Comparison of ENCODE assay signal across 11 mouse cellular contexts in the genomic region with DNA sequence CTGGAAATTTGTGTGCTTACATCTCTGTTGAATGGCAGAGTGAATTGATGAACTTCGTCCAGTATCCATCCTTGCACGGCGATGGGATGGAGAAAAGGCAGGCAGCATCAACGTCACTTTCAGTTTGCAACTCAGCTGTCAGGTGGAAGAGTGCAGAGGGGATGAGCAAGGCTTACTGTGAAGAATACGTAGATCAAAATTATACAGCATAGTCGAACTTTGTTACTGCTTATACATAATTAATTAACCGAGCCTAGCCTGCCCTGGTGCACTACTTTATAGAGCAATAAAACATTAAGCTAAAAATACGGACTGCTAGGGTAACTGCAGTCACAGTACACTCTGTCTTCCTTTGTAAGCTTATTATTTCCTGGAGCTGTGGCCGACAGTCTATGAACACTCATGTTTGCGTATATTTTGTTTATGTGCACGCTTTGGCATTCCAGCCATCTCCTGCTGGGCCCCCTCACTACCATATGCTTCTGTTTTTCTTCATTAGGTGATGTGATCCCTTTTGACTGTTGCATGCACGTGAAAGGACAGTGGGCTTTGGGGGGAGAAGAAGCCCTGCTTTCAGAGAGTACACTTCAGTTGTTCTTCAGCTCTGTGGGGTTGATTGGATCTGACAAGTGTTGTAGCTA.
A peak's percentile ranks its signal among the peaks of the same experiment; 100 is the strongest.
DNase-seq lines count a peak whose midpoint lies in the region; ATAC-seq lines count a peak whose summit lies in the region.
"Had no signal": no experiment of that assay in that cellular context is flagged by ENCODE, and none has a peak within 500 bp of the region (broad histone marks: within the 10 kb centered on the region; RNA-seq: fewer than 3 reads in every experiment).

No protein-coding gene starts in this region.

- DNase-seq in hindbrain, embryonic 11.5 days (ENCODE audit: low spot score) = no peak
- DNase-seq in cerebellum, adult 18-20 months = peak; percentile 30 to 58
- DNase-seq in forelimb bud, embryonic 11.5 days (ENCODE audit: low read depth, low spot score) = peak; percentile 11
- DNase-seq in frontal cortex, postnatal 10 days (ENCODE audit: low spot score in 2 of 2) = no peak
- DNase-seq in adrenal gland, postnatal 10 days = no peak
- DNase-seq in adipocyte (ENCODE audit: low spot score) = no peak
- DNase-seq: lung, postnatal 14 days had no signal

- no peak overlapping the region for H3K27ac ChIP-seq in hindbrain, embryonic 12.5 days
- H3K27ac ChIP-seq in hindbrain, embryonic 11.5 days (ENCODE audit: low read depth, low read length) = no peak overlapping the region
- H3K27ac ChIP-seq in neural tube, embryonic 13.5 days (replicated peaks) = no peak overlapping the region
- H3K27ac ChIP-seq: heart, embryonic 15.5 days; kidney, embryonic 15.5 days had no signal

- ATAC-seq in hindbrain, embryonic 12.5 days (ENCODE audit: low FRiP score) = peak; percentile 35
- no peak for ATAC-seq in hindbrain, embryonic 11.5 days (ENCODE audit: low FRiP score)
- ATAC-seq in neural tube, embryonic 13.5 days (ENCODE audit: low read depth) = peak; percentile 59; the same call in 1 of the 2 replicates

- H3K4me3 ChIP-seq in hindbrain, embryonic 12.5 days = no peak overlapping the region
- no peak overlapping the region for H3K4me3 ChIP-seq in hindbrain, embryonic 11.5 days (ENCODE audit: low read depth, low read length)
- H3K4me3 ChIP-seq in neural tube, embryonic 13.5 days = no peak overlapping the region
- H3K4me3 ChIP-seq: heart, embryonic 15.5 days; kidney, embryonic 15.5 days had no signal

- H3K27me3 ChIP-seq in hindbrain, embryonic 12.5 days = no peaks in the 10 kb centered on the region
- no peaks in the 10 kb centered on the region for H3K27me3 ChIP-seq in hindbrain, embryonic 11.5 days (ENCODE audit: control insufficient read depth, insufficient read depth, low read length)
- no peaks in the 10 kb centered on the region for H3K27me3 ChIP-seq in neural tube, embryonic 13.5 days
- H3K27me3 ChIP-seq: heart, embryonic 15.5 days; kidney, embryonic 15.5 days had no signal

- no peaks in the 10 kb centered on the region for H3K36me3 ChIP-seq in hindbrain, embryonic 12.5 days
- no peaks in the 10 kb centered on the region for H3K36me3 ChIP-seq in hindbrain, embryonic 11.5 days (ENCODE audit: control insufficient read depth, insufficient read depth, low read length)
- no peaks in the 10 kb centered on the region for H3K36me3 ChIP-seq in neural tube, embryonic 13.5 days
- H3K36me3 ChIP-seq: heart, embryonic 15.5 days; kidney, embryonic 15.5 days had no signal

- no peak overlapping the region for H3K9ac ChIP-seq in hindbrain, embryonic 12.5 days
- H3K9ac ChIP-seq in hindbrain, embryonic 11.5 days (ENCODE audit: low read depth, low read length) = no peak overlapping the region
- no peak overlapping the region for H3K9ac ChIP-seq in neural tube, embryonic 13.5 days
- H3K9ac ChIP-seq: heart, embryonic 15.5 days; kidney, embryonic 15.5 days had no signal

- no peaks in the 10 kb centered on the region for H3K9me3 ChIP-seq in hindbrain, embryonic 12.5 days (replicated peaks)
- no peaks in the 10 kb centered on the region for H3K9me3 ChIP-seq in hindbrain, embryonic 11.5 days (ENCODE audit: control insufficient read depth, low read length)
- no peaks in the 10 kb centered on the region for H3K9me3 ChIP-seq in neural tube, embryonic 13.5 days
- H3K9me3 ChIP-seq: heart, embryonic 15.5 days; kidney, embryonic 15.5 days had no signal

- 69% methylated on average over 12 of the region's 12 CpGs for WGBS in hindbrain, embryonic 12.5 days
- 80% methylated on average over 12 of the region's 12 CpGs for WGBS in hindbrain, embryonic 11.5 days
- WGBS in neural tube, embryonic 13.5 days = 45% methylated on average over 12 of the region's 12 CpGs

- H3K4me1 ChIP-seq in hindbrain, embryonic 12.5 days = 0 out of 2 replicates have a peak, but pooled peaks cover 3% of the 10 kb centered on the region
- H3K4me1 ChIP-seq in hindbrain, embryonic 11.5 days (replicated peaks; ENCODE audit: control insufficient read depth, insufficient read depth, low read length) = no peaks in the 10 kb centered on the region
- peaks cover 25% of the 10 kb centered on the region for H3K4me1 ChIP-seq in neural tube, embryonic 13.5 days (replicated peaks)
- H3K4me1 ChIP-seq: heart, embryonic 15.5 days; kidney, embryonic 15.5 days had no signal

- H3K4me2 ChIP-seq in hindbrain, embryonic 12.5 days (replicated peaks) = no peak overlapping the region
- H3K4me2 ChIP-seq in hindbrain, embryonic 11.5 days (replicated peaks; ENCODE audit: low read depth, low read length) = no peak overlapping the region
- H3K4me2 ChIP-seq in neural tube, embryonic 13.5 days = peak overlapping the region; percentile 38
- H3K4me2 ChIP-seq: heart, embryonic 15.5 days; kidney, embryonic 15.5 days had no signal

Comparison
In these comparisons a context has a peak if more than half of its experiments do, and no peak if none do; other contexts are left out.
1. DNase-seq: peak in cerebellum, adult 18-20 months (2 of 2) and forelimb bud, embryonic 11.5 days (single experiment); none in hindbrain, embryonic 11.5 days (single experiment), frontal cortex, postnatal 10 days (0 of 2), adrenal gland, postnatal 10 days (single experiment) and adipocyte (single experiment).